Mouse (Mus musculus): Measurements from ENCODE around the gene Sspo.

DNA sequence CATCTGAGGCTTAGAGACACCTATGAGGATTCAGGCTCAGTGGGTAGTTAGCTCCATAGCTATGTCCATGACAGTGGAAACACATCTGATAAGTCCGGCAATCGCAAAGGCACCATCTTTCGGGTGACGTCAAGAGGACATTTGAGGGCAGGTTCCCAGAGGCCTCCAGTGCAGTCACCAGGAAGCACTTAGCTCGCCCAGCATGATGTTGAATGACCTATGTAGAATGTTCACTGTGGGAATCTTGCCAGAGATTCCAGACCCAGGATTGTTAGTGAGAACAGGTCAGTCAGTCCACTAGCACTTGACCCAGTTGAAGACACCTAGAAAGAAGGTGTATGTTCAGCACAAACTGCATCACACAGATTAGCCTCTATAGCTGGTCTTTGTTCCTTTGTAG lies 48.1 kb upstream of the Sspo start:
- TF ChIP-seq POLR2A (IDR thresholded peaks at IDR 0.05; ENCODE audit: extremely low read depth, insufficient read depth, low read length) (no peak), CTCF (IDR thresholded peaks at IDR 0.05; ENCODE audit: low read depth, low read length) (no peak)

All from liver, adult 2 months (tissue).